8 mouse cellular contexts compared by ENCODE assay signal in the genomic region with DNA sequence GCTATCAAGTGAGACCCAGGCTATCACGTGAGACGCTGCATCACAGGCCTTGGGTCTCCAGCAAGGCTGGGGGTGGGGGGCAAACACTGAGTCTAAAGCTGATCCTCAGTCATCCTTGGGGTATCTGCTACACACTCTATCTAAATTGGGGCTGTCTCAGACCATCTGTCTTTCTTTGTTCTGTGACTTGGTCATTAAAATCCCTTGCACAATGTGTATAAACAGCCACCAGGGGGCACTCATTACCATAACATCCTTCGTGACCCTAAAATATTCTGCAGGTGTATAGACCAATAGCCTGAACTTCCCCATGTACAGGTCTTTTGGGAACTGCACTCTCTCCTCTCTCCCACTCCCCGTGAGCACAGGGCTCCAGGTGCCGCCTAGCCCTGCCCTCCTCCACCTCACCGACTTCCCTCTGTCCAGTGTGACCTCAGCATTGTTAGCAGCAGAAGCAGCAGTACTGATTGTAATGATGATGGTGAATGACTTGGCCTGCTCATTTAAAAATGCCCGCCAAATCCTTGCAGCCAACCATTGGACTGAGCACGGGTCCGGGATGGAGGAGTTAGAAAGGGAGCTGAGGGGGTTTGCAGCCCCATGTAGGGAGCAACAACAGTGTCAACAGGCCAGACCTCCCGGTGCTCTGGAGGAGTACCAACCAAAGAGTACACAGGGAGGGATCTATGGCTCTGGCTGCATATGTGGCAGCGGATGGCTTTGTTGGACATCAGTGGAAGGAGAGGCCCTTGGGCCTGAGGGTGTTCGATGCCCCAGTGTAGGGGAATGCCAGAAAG. TPM values are rescaled to one million over a fixed set of nuclear protein-coding genes. Genes with fewer than 3 reads are reported as not detected.
DNase-seq lines count a peak whose midpoint lies in the region; ATAC-seq and TF ChIP-seq lines count a peak whose summit lies in the region.

No protein-coding gene starts in this region.

- H3K27me3 ChIP-seq in ES-Bruce4 (ENCODE audit: control insufficient read depth, insufficient read depth, low read length, poor library complexity, severe bottlenecking): no peaks in the 10 kb centered on the region
- H3K27me3 ChIP-seq in forebrain, embryonic 11.5 days (ENCODE audit: control insufficient read depth, insufficient read depth, low read length): no peaks in the 10 kb centered on the region
- H3K27me3 ChIP-seq in lung, embryonic 16.5 days (ENCODE audit: control insufficient read depth, insufficient read depth, low read depth, low read length): no peaks in the 10 kb centered on the region
- no peaks in the 10 kb centered on the region for H3K27me3 ChIP-seq in neural tube, embryonic 15.5 days (replicated peaks)

- no peaks in the 10 kb centered on the region for H3K4me1 ChIP-seq in ES-Bruce4 (ENCODE audit: control insufficient read depth, insufficient read depth, low read length)
- no peaks in the 10 kb centered on the region for H3K4me1 ChIP-seq in forebrain, embryonic 11.5 days (replicated peaks; ENCODE audit: control insufficient read depth, insufficient read depth, low read length)
- peaks cover 17% of the 10 kb centered on the region; the same call in 1 of the 2 replicates for H3K4me1 ChIP-seq in lung, embryonic 16.5 days (replicated peaks; ENCODE audit: control insufficient read depth, insufficient read depth, low read length)
- H3K4me1 ChIP-seq in neural tube, embryonic 15.5 days: 0 out of 2 replicates have a peak, but pooled peaks cover 6% of the 10 kb centered on the region

- WGBS in forebrain, embryonic 11.5 days: 42% methylated on average over 12 of the region's 12 CpGs
- 56% methylated on average over 12 of the region's 12 CpGs for WGBS in lung, embryonic 16.5 days
- WGBS in neural tube, embryonic 15.5 days: 54% methylated on average over 12 of the region's 12 CpGs

- DNase-seq in brain, adult 2 months (ENCODE audit: low read depth, low spot score): peak; percentile 59
- peak; percentile 68 for DNase-seq in forebrain, embryonic 11.5 days (ENCODE audit: low spot score)
- DNase-seq in heart, postnatal 36 days: peak; percentile 79 to 80
- peak; percentile 64 to 88 for DNase-seq in kidney, postnatal 36 days
- DNase-seq in urinary bladder, postnatal 14 days (ENCODE audit: low spot score): peak; percentile 74

- H3K4me2 ChIP-seq in forebrain, embryonic 11.5 days (ENCODE audit: low read depth, low read length, severe bottlenecking): no peak overlapping the region
- H3K4me2 ChIP-seq in lung, embryonic 16.5 days (ENCODE audit: low read depth, low read length): no peak overlapping the region
- peak overlapping the region; percentile 15; the same call in 1 of the 2 replicates for H3K4me2 ChIP-seq in neural tube, embryonic 15.5 days

- no peak for TF ChIP-seq CTCF in ES-Bruce4 (IDR thresholded peaks at IDR 0.05; ENCODE audit: low read depth, low read length)

- peak; percentile 84 for ATAC-seq in forebrain, embryonic 11.5 days (replicated peaks; ENCODE audit: low FRiP score)
- ATAC-seq in lung, embryonic 16.5 days (ENCODE audit: low read depth): no peak
- ATAC-seq in neural tube, embryonic 15.5 days (ENCODE audit: low FRiP score): peak; percentile 58; the same call in 1 of the 2 replicates

- H3K36me3 ChIP-seq in ES-Bruce4 (ENCODE audit: control insufficient read depth, insufficient read depth, low read length, poor library complexity, severe bottlenecking): no peaks in the 10 kb centered on the region
- no peaks in the 10 kb centered on the region for H3K36me3 ChIP-seq in forebrain, embryonic 11.5 days (ENCODE audit: control insufficient read depth, insufficient read depth, low read length)
- no peaks in the 10 kb centered on the region for H3K36me3 ChIP-seq in lung, embryonic 16.5 days (ENCODE audit: control insufficient read depth, insufficient read depth, low read length)
- H3K36me3 ChIP-seq in neural tube, embryonic 15.5 days: no peaks in the 10 kb centered on the region

- no peak for TF ChIP-seq POLR2A in ES-Bruce4 (IDR thresholded peaks at IDR 0.05; ENCODE audit: insufficient read depth, low read length)

- no peak for TF ChIP-seq EP300 in ES-Bruce4 (IDR thresholded peaks at IDR 0.05; ENCODE audit: insufficient read depth, low read depth, low read length)

- H3K9ac ChIP-seq in ES-Bruce4 (ENCODE audit: low read depth, poor library complexity, severe bottlenecking): no peak overlapping the region
- no peak overlapping the region; the same call in 1 of the 2 replicates for H3K9ac ChIP-seq in forebrain, embryonic 11.5 days (ENCODE audit: low read length)
- 0 out of 2 replicates have a peak overlapping the region, but pooled peaks have one; percentile 39 for H3K9ac ChIP-seq in lung, embryonic 16.5 days (ENCODE audit: low read length)
- no peak overlapping the region for H3K9ac ChIP-seq in neural tube, embryonic 15.5 days (replicated peaks)

- H3K27ac ChIP-seq in ES-Bruce4 (ENCODE audit: insufficient read depth, low read length): no peak overlapping the region
- H3K27ac ChIP-seq in forebrain, embryonic 11.5 days (ENCODE audit: low read depth, low read length): no peak overlapping the region
- H3K27ac ChIP-seq in lung, embryonic 16.5 days (ENCODE audit: low read length): no peak overlapping the region
- H3K27ac ChIP-seq in neural tube, embryonic 15.5 days (replicated peaks): no peak overlapping the region

- H3K4me3 ChIP-seq in ES-Bruce4 (ENCODE audit: low read depth, low read length): peak overlapping the region; percentile 20
- H3K4me3 ChIP-seq in forebrain, embryonic 11.5 days (ENCODE audit: low read depth, low read length): no peak overlapping the region
- no peak overlapping the region for H3K4me3 ChIP-seq in lung, embryonic 16.5 days (ENCODE audit: low read length)
- H3K4me3 ChIP-seq in neural tube, embryonic 15.5 days (replicated peaks): no peak overlapping the region

- intact Hi-C loops in heart, postnatal 36 days (cut with DNase I): loop anchor here (1.0 to 2.0 kb wide), 4 partner anchors 13 to 597 kb away; partner anchors contain the start of gene Clec1a

- H3K9me3 ChIP-seq in ES-Bruce4 (replicated peaks; ENCODE audit: control insufficient read depth, insufficient read depth, low read length, poor library complexity, severe bottlenecking): 0 out of 2 replicates have a peak, but pooled peaks cover 4% of the 10 kb centered on the region
- no peaks in the 10 kb centered on the region for H3K9me3 ChIP-seq in forebrain, embryonic 11.5 days (ENCODE audit: control insufficient read depth, low read length)
- H3K9me3 ChIP-seq in lung, embryonic 16.5 days (ENCODE audit: control insufficient read depth, low read length): no peaks in the 10 kb centered on the region
- H3K9me3 ChIP-seq in neural tube, embryonic 15.5 days (replicated peaks): no peaks in the 10 kb centered on the region

RNA-seq across cellular contexts. Expression of gene Klrb1b, which starts 28.1 kb away (rescaled TPM):
- not detected in 2 replicates for polyA plus RNA-seq in ES-Bruce4 (2011; ENCODE audit: insufficient read depth, insufficient read length, low read depth, missing spikeins)
- not detected in 2 replicates for polyA plus RNA-seq in forebrain, embryonic 11.5 days (2014; fragmentation: Nextera tagmentation; extraction: Ambion mirVana)
- not detected for total RNA-seq in heart, postnatal 36 days (2021)
- polyA plus RNA-seq in lung, embryonic 16.5 days (2015; fragmentation: Nextera tagmentation; extraction: Ambion mirVana): 0.29 and 0.33 TPM in 2 replicates
- polyA plus RNA-seq in neural tube, embryonic 15.5 days (2015; fragmentation: Nextera tagmentation; extraction: Ambion mirVana): 0.49 TPM in 1 of 2 replicates, not detected in the other

RNA-seq across cellular contexts. Expression of gene Gm44511, which starts 28.1 kb away (rescaled TPM):
- not detected in 2 replicates for polyA plus RNA-seq in ES-Bruce4 (2011; ENCODE audit: insufficient read depth, insufficient read length, low read depth, missing spikeins)
- not detected in 2 replicates for polyA plus RNA-seq in forebrain, embryonic 11.5 days (2014; fragmentation: Nextera tagmentation; extraction: Ambion mirVana)
- not detected for total RNA-seq in heart, postnatal 36 days (2021)
- not detected in 2 replicates for polyA plus RNA-seq in lung, embryonic 16.5 days (2015; fragmentation: Nextera tagmentation; extraction: Ambion mirVana)
- not detected in 2 replicates for polyA plus RNA-seq in neural tube, embryonic 15.5 days (2015; fragmentation: Nextera tagmentation; extraction: Ambion mirVana)

RNA-seq across cellular contexts. Expression of gene Clec2i, which starts 33.2 kb away (rescaled TPM):
- polyA plus RNA-seq in ES-Bruce4 (2011; ENCODE audit: insufficient read depth, insufficient read length, low read depth, missing spikeins): not detected in 2 replicates
- not detected in 2 replicates for polyA plus RNA-seq in forebrain, embryonic 11.5 days (2014; fragmentation: Nextera tagmentation; extraction: Ambion mirVana)
- total RNA-seq in heart, postnatal 36 days (2021): not detected
- polyA plus RNA-seq in lung, embryonic 16.5 days (2015; fragmentation: Nextera tagmentation; extraction: Ambion mirVana): 0.23 and 0.36 TPM in 2 replicates
- 0.92 TPM in 1 of 2 replicates, not detected in the other for polyA plus RNA-seq in neural tube, embryonic 15.5 days (2015; fragmentation: Nextera tagmentation; extraction: Ambion mirVana)

RNA-seq across cellular contexts. Expression of gene BC035044, which starts 36.7 kb away (rescaled TPM):
- polyA plus RNA-seq in ES-Bruce4 (2011; ENCODE audit: insufficient read depth, insufficient read length, low read depth, missing spikeins): not detected in 2 replicates
- 0.28 and 0.88 TPM in 2 replicates for polyA plus RNA-seq in forebrain, embryonic 11.5 days (2014; fragmentation: Nextera tagmentation; extraction: Ambion mirVana)
- under 1 TPM in 1 of 2 experiments, not detected in 1; 0.38 TPM for total RNA-seq in heart, postnatal 36 days (2021)
- 0.79 and 0.87 TPM in 2 replicates for polyA plus RNA-seq in lung, embryonic 16.5 days (2015; fragmentation: Nextera tagmentation; extraction: Ambion mirVana)
- polyA plus RNA-seq in neural tube, embryonic 15.5 days (2015; fragmentation: Nextera tagmentation; extraction: Ambion mirVana): 0.41 and 5.9 TPM in 2 replicates
